Mouse (Mus musculus): ENCODE data around the gene Adra1b. TPM values are rescaled to one million over a fixed set of nuclear protein-coding genes. Genes with fewer than 3 reads are reported as not detected.

Gene Adra1b
- polyA plus RNA-seq (2015; fragmentation: Nextera tagmentation; extraction: Ambion mirVana), result 0.83 and 0.98 TPM in 2 replicates

DNA sequence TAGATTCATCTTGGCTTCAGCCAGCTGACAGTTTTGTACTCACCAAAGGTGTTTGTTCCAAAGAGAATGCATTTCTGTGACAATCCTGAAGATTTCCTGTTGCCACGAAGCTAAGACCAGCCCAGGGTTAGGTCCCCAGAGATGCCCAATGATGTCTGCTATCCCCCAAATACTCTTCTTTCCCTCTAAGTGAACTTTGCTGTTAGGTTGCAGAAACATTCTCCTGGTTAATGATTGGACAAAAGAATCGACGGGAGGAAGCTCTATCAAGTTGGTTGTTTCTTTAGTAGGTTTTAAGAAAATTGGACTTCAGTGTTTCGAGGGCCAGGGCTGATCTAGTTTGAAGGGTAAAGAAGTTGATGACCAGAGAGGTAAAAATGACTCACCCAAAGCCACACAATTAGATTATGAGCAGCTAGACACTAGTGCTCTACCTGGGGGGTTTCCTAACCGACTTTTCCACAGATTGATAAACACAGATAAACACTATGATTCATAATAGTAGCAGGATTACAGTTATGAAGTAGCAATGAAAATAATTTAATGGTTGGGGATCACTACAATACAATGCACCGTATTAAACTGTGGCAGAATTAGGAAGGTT lies at the start of gene Adra1b:
TSS of gene Adra1b (minus strand) at position 160 of the 604 bp plus-strand sequence.
- Histone ChIP-seq H3K4me3 (replicated peaks) (no peak within 1 kb of the TSS), H3K27ac (replicated peaks) (no peak within 1 kb of the TSS), H3K4me2 (replicated peaks) (no peak within 1 kb of the TSS), H3K4me1 (no peaks in the 10 kb centered on the region), H3K27me3 (no peaks in the 10 kb centered on the region), H3K9me3 (replicated peaks) (no peaks in the 10 kb centered on the region), H3K9ac (no peak within 1 kb of the TSS), H3K36me3 (no peaks in the 10 kb centered on the region)
- ATAC-seq (ENCODE audit: insufficient number of reproducible peaks, low FRiP score, low TSS enrichment, low read depth), result no peak
- 75% methylated on average over 6 of the region's 6 CpGs for WGBS

DNA sequence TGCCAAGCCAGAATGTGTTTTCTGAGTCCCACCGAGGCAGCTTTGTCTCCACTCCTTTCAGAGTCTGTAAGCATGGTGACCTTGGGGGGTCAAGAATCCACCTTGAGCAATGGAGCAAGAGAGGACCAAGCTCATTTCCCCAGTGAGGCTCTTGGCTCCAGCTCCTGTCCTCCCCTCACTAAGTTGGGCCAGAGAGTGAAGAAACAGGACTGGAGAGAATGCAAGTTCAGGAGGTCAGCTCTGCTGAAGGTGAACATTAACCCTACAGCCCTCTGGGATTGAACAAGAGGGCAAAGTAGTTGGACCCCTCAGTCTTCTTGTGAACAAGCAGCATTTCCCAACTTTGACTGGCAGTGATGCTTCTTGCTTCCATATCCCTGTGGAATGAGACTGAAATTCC lies 49.3 kb upstream of the Adra1b start:
- no peak overlapping the region for H3K4me3 ChIP-seq (replicated peaks)
- no peaks in the 10 kb centered on the region for H3K9me3 ChIP-seq (replicated peaks)
- H3K9ac ChIP-seq, result no peak overlapping the region
- no peak for ATAC-seq (ENCODE audit: insufficient number of reproducible peaks, low FRiP score, low TSS enrichment, low read depth)
- H3K27me3 ChIP-seq, result no peaks in the 10 kb centered on the region
- H3K27ac ChIP-seq (replicated peaks), result no peak overlapping the region
- no peak overlapping the region for H3K4me2 ChIP-seq (replicated peaks)
- no peaks in the 10 kb centered on the region for H3K4me1 ChIP-seq
- H3K36me3 ChIP-seq, result no peaks in the 10 kb centered on the region
- 90% methylated on average over 1 of the region's 1 CpGs for WGBS

DNA sequence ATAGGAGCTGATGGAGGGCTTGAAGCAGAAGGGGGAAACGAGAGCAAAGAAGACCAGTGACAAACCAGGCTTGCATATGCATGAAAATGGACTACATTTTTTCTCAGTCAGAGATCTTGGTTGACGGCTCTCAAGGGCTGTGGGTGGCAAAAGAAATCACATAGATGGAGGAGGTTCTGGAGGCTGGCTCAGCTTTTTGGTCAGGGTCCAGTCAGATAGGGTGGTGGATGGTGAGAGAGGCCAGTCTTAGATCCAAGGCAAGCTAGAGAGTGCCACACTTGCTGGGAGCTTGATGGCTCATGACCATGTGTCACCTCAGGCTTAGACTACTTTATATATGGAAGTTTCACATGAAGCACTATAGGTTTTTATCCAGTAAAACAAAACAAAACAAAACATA lies 42.8 kb upstream of the Adra1b start:
- WGBS, result 78% methylated on average over 2 of the region's 2 CpGs
- Histone ChIP-seq H3K36me3 (no peaks in the 10 kb centered on the region), H3K4me1 (no peaks in the 10 kb centered on the region), H3K4me2 (replicated peaks) (no peak overlapping the region), H3K9me3 (replicated peaks) (no peaks in the 10 kb centered on the region), H3K27ac (replicated peaks) (no peak overlapping the region), H3K4me3 (replicated peaks) (no peak overlapping the region), H3K27me3 (no peaks in the 10 kb centered on the region), H3K9ac (no peak overlapping the region)
- ATAC-seq (ENCODE audit: insufficient number of reproducible peaks, low FRiP score, low TSS enrichment, low read depth), result no peak

DNA sequence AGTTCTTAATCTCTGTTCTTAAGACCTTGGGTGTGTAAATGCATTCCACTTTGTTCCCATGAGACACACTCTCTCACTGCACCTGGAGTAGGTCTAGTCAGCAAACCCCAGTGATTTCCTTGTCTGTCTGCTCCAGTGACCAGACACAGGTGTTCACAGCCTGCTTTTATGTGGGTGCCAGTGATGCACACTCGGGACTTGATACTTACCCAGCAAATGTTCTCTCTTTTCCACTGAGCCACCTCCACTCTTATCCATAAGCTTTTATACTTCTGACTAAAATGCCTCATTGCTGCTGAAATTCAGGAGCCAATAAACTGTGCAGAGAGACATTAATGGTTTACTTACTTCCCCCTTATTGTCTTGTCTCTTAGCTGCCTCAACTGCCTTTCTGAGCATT lies 42.2 kb upstream of the Adra1b start:
- 70% methylated on average over 1 of the region's 1 CpGs for WGBS
- no peak overlapping the region for H3K4me2 ChIP-seq (replicated peaks)
- ATAC-seq (ENCODE audit: insufficient number of reproducible peaks, low FRiP score, low TSS enrichment, low read depth), result no peak

DNA sequence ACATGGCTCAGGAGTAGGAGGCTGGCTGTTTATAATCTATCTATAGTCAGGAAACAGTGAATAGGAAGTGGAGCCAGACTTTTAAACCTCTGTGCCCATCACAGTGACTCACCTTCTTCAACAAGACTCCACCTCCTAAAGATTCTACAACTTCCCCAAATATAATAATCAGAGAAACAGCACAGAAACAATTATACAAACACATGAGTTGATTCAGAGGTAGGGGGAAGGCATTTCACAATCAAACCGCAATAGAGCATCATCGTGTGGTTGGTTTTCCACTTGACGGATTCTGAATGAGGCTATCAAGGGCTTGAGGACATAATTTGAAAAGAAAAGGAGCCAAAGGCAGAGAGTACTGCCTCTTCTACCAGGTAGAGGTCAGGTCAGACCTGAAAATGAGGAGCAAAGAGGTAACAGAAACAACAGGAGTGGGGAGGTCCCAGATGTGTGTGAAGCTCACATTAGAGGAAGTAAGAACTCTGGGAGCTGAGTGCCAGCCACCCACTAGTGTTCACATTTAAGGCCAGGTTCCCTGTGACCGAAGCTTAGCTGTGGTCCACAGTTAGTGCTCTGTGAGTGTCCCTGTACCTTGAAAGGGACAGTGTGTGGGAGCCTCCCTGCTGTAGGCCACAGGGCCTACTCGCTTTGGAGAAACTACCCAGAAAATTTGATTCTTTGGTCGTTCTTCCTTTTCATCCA lies 39.6 kb upstream of the Adra1b start:
- no peak for ATAC-seq (ENCODE audit: insufficient number of reproducible peaks, low FRiP score, low TSS enrichment, low read depth)
- no peak overlapping the region for H3K27ac ChIP-seq (replicated peaks)
- H3K36me3 ChIP-seq, result no peaks in the 10 kb centered on the region
- WGBS, result 86% methylated on average over 6 of the region's 6 CpGs
- no peaks in the 10 kb centered on the region for H3K4me1 ChIP-seq
- no peak overlapping the region for H3K9ac ChIP-seq
- H3K9me3 ChIP-seq (replicated peaks), result no peaks in the 10 kb centered on the region
- H3K4me2 ChIP-seq (replicated peaks), result no peak overlapping the region
- no peak overlapping the region for H3K4me3 ChIP-seq (replicated peaks)
- no peaks in the 10 kb centered on the region for H3K27me3 ChIP-seq

More for the DNA sequence above, 42.2 kb upstream of the Adra1b start:
- Histone ChIP-seq H3K27ac (replicated peaks) (no peak overlapping the region), H3K4me1 (no peaks in the 10 kb centered on the region), H3K27me3 (no peaks in the 10 kb centered on the region), H3K9me3 (replicated peaks) (no peaks in the 10 kb centered on the region), H3K36me3 (no peaks in the 10 kb centered on the region), H3K4me3 (replicated peaks) (no peak overlapping the region), H3K9ac (no peak overlapping the region)

DNA sequence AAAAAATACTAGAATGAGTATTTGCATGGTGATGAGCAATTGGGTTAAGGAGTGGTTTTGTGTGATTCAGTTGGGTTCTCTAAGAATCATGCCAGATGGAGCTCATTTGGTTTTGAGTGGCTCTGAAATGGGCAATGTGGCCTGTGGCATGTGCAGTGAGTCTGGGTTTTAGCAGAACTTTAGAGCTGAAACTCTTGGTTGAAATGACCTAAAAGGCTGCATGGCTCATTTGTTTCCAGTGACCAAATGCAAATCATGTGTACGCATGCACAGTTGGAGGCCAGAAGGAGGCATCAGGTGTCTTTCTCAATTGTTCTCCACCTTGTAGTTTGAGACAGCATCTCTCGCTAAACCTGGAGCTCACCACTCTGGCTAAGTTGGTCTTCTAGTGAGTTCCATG lies 35.0 kb upstream of the Adra1b start:
- Histone ChIP-seq H3K4me3 (replicated peaks) (no peak overlapping the region), H3K27ac (replicated peaks) (no peak overlapping the region), H3K36me3 (no peaks in the 10 kb centered on the region), H3K9ac (no peak overlapping the region), H3K9me3 (replicated peaks) (no peaks in the 10 kb centered on the region), H3K4me1 (no peaks in the 10 kb centered on the region), H3K4me2 (replicated peaks) (no peak overlapping the region), H3K27me3 (no peaks in the 10 kb centered on the region)
- WGBS, result 81% methylated on average over 2 of the region's 2 CpGs
- no peak for ATAC-seq (ENCODE audit: insufficient number of reproducible peaks, low FRiP score, low TSS enrichment, low read depth)

DNA sequence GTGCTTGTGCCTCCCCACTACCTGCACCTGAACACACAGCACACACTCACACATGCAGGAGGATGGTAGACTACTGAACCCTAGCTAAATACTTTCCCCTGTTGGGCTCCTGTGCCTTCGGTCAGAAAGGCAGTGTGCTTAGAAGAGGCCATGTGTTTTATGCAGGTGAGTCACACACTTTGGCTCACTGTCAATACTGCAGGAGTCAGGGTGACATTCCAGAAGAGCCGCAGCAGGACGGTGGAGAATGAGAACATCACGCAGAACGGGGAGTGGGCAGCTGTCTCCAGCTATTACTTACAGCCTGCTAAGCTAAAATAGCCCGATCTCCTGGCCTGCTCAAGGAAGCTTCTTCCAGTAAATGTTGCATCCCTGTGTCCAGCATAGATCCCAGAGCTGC lies 32.5 kb upstream of the Adra1b start:
- H3K36me3 ChIP-seq, result no peaks in the 10 kb centered on the region
- H3K27me3 ChIP-seq, result no peaks in the 10 kb centered on the region
- no peak overlapping the region for H3K4me3 ChIP-seq (replicated peaks)
- no peaks in the 10 kb centered on the region for H3K9me3 ChIP-seq (replicated peaks)
- no peak overlapping the region for H3K4me2 ChIP-seq (replicated peaks)
- H3K9ac ChIP-seq, result no peak overlapping the region
- no peaks in the 10 kb centered on the region for H3K4me1 ChIP-seq
- H3K27ac ChIP-seq (replicated peaks), result no peak overlapping the region
- ATAC-seq (ENCODE audit: insufficient number of reproducible peaks, low FRiP score, low TSS enrichment, low read depth), result no peak
- WGBS, result 65% methylated on average over 6 of the region's 6 CpGs

DNA sequence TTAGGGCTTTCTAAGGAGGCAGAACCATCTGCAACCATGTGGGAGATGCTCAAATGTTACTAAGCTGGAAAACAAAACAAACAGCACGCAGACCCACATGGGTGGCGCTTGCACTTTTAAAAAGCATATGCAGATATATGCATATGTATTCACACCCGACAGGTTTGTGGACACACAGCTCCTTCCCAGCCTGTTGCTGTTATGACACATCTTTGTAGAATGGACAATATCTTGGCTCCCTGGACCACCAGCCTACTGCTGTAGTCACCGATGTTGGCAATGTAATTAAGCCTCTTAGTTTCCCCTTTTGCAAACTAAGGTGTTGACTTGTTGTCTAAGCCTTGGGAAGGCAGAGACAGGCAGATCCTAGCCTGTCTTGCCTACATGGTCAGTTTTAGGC lies 32.0 kb upstream of the Adra1b start:
- ATAC-seq (ENCODE audit: insufficient number of reproducible peaks, low FRiP score, low TSS enrichment, low read depth), result no peak
- H3K9ac ChIP-seq, result no peak overlapping the region
- no peaks in the 10 kb centered on the region for H3K36me3 ChIP-seq
- 89% methylated on average over 4 of the region's 4 CpGs for WGBS
- no peaks in the 10 kb centered on the region for H3K9me3 ChIP-seq (replicated peaks)
- no peaks in the 10 kb centered on the region for H3K27me3 ChIP-seq
- no peak overlapping the region for H3K4me3 ChIP-seq (replicated peaks)
- H3K4me1 ChIP-seq, result no peaks in the 10 kb centered on the region
- H3K4me2 ChIP-seq (replicated peaks), result no peak overlapping the region
- H3K27ac ChIP-seq (replicated peaks), result no peak overlapping the region

DNA sequence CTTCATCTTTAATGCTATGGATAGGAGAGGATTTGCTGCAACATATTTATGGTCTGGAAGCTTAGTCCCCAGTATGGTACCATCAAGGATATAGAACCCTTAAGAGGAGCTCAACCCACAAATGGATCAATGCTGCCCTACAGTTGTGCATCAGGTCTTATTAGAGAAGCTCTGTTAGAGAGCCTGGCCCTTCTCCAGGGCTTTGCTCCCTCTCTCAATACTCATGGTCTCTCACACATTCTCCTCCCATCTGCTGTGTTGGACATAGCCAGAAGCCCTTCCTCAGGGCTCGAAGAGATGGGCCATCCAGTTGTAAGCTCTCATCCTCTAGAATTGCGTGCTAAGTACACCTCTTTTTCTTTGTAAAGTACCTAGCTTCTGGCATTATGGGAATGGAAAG lies 29.2 kb upstream of the Adra1b start:
- WGBS, result 90% methylated on average over 2 of the region's 2 CpGs
- Histone ChIP-seq H3K27me3 (no peaks in the 10 kb centered on the region), H3K4me2 (replicated peaks) (no peak overlapping the region), H3K4me3 (replicated peaks) (no peak overlapping the region), H3K9me3 (replicated peaks) (no peaks in the 10 kb centered on the region), H3K27ac (replicated peaks) (no peak overlapping the region), H3K9ac (no peak overlapping the region), H3K4me1 (no peaks in the 10 kb centered on the region), H3K36me3 (no peaks in the 10 kb centered on the region)
- ATAC-seq (ENCODE audit: insufficient number of reproducible peaks, low FRiP score, low TSS enrichment, low read depth), result no peak

DNA sequence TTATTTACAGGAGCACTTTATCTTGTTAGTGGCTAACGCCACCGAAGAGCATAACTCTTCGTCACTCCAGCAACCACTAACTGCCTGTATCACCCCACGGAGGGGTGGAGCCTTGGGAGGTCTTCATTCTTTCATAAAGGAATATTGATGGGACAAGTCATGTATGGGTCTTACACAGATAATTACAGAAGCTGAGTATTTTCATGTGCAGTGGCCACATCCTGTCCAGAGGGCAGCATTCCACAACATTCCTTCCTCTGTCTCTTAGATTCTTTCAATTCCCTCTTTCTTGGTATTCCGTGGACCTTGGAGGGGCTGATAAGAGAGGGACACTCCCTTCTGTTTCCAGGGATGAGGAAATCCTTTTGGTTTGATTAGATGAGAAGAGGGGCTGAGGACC lies 28.7 kb upstream of the Adra1b start:
- no peak for ATAC-seq (ENCODE audit: insufficient number of reproducible peaks, low FRiP score, low TSS enrichment, low read depth)

DNA sequence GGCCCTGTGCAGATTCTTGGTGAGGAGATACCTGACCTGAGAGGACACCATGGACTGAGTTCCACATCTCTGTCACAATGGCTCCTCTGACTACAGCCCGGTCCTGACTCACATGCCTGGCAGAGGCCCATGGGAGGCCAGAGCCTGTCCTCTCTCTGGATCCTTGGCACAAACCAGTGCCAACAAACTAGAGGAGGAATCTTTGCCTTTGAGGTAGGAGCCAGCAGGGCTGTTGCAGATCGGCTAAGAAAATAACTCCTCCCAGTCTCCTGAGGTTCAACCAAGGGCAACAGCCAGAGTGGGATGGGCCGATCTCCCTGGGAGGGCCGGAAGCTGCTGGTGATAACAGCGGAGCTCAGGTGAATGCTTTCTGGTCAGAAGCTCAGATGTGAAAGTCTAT lies 28.2 kb upstream of the Adra1b start:
- no peaks in the 10 kb centered on the region for H3K36me3 ChIP-seq
- WGBS, result 54% methylated on average over 5 of the region's 5 CpGs
- H3K4me2 ChIP-seq (replicated peaks), result no peak overlapping the region
- no peak overlapping the region for H3K4me3 ChIP-seq (replicated peaks)
- no peak for ATAC-seq (ENCODE audit: insufficient number of reproducible peaks, low FRiP score, low TSS enrichment, low read depth)
- H3K27me3 ChIP-seq, result no peaks in the 10 kb centered on the region
- H3K27ac ChIP-seq (replicated peaks), result no peak overlapping the region
- no peaks in the 10 kb centered on the region for H3K4me1 ChIP-seq
- H3K9me3 ChIP-seq (replicated peaks), result no peaks in the 10 kb centered on the region
- no peak overlapping the region for H3K9ac ChIP-seq

More for the DNA sequence above, 28.7 kb upstream of the Adra1b start:
- WGBS, result 71% methylated on average over 5 of the region's 5 CpGs
- H3K27me3 ChIP-seq, result no peaks in the 10 kb centered on the region
- H3K9ac ChIP-seq, result no peak overlapping the region
- H3K27ac ChIP-seq (replicated peaks), result no peak overlapping the region
- no peaks in the 10 kb centered on the region for H3K4me1 ChIP-seq
- H3K4me3 ChIP-seq (replicated peaks), result no peak overlapping the region
- no peaks in the 10 kb centered on the region for H3K9me3 ChIP-seq (replicated peaks)
- H3K36me3 ChIP-seq, result no peaks in the 10 kb centered on the region
- no peak overlapping the region for H3K4me2 ChIP-seq (replicated peaks)

Measured in embryonic facial prominence, embryonic 15.5 days (tissue).